Mouse (Mus musculus) embryonic fibroblast, embryonic 13.5 days (primary cell): ENCODE data around the gene Arhgap29.

Experiments used
- CTCF ChIP-seq: IDR thresholded peaks from 2 replicates; pipeline ENCODE4 v1.5.1; 2011; ENCODE audit warnings: mild to moderate bottlenecking, control low read depth, low read length, moderate library complexity, borderline replicate concordance; ENCODE audit not compliant: insufficient read depth
- POLR2A ChIP-seq: IDR thresholded peaks from 2 replicates; pipeline ENCODE4 v1.6.1; 2011; ENCODE audit warnings: low read depth, mild to moderate bottlenecking, control low read depth, low read length, moderate library complexity

- TF ChIP-seq CTCF = no peak
- TF ChIP-seq POLR2A = no peak
Measured at GRCm38 (mm10) chr3:121903286-121903685, 49.1 kb upstream of the Arhgap29 start.
